Mouse (Mus musculus) hindbrain, embryonic 10.5 days (tissue): ENCODE data around the gene Slc2a13. TPM values are rescaled to one million over a fixed set of nuclear protein-coding genes. Genes with fewer than 3 reads are reported as not detected.

Experiments used
- DNase-seq: peaks from one replicate; pipeline ENCODE4 v3.0.0-alpha.2; 2017; ENCODE audit warnings: low spot score
- H3K27ac ChIP-seq: fragments of 300-500 bp; sonication (generic); 2 replicates; pipeline ENCODE4 v1.5.1; 2016; ENCODE audit warnings: mild to moderate bottlenecking, moderate library complexity
- H3K27me3 ChIP-seq: fragments of 300-500 bp; sonication (generic); 2 replicates; pipeline ENCODE4 v1.6.1; 2016; ENCODE audit warnings: mild to moderate bottlenecking; ENCODE audit not compliant: poor library complexity, insufficient read depth, severe bottlenecking
- H3K36me3 ChIP-seq: fragments of 300-500 bp; sonication (generic); 2 replicates; pipeline ENCODE4 v1.6.1; 2016; ENCODE audit warnings: mild to moderate bottlenecking, moderate library complexity
- H3K4me1 ChIP-seq: fragments of 300-500 bp; sonication (generic); replicated peaks from 2 replicates; pipeline ENCODE4 v1.6.1; 2016; ENCODE audit warnings: mild to moderate bottlenecking
- H3K4me3 ChIP-seq: fragments of 300-500 bp; sonication (generic); 2 replicates; pipeline ENCODE4 v1.5.1; 2016; ENCODE audit warnings: mild to moderate bottlenecking, moderate library complexity
- H3K9me3 ChIP-seq: fragments of 300-500 bp; sonication (generic); 2 replicates; pipeline ENCODE4 v1.6.1; 2016; ENCODE audit warnings: mild to moderate bottlenecking, moderate library complexity
- WGBS: fragments of 180-500 bp; shearing (Covaris S2); methylation state at CpG from one replicate; pipeline ENCODE4 v1.1.7; 2016; 5-methylcytosine and 5-hydroxymethylcytosine counted together
- polyA plus RNA-seq: library from polyadenylated mRNA; unstranded; fragments of >200 nt; fragmentation: Nextera tagmentation; extraction: Ambion mirVana; gene quantifications from 2 replicates; pipeline ENCODE4 v1.2.1, GENCODE M21; 2016

Gene Slc2a13
- polyA plus RNA-seq, 1 experiment from 2014 or later = 0.97 TPM

DNA sequence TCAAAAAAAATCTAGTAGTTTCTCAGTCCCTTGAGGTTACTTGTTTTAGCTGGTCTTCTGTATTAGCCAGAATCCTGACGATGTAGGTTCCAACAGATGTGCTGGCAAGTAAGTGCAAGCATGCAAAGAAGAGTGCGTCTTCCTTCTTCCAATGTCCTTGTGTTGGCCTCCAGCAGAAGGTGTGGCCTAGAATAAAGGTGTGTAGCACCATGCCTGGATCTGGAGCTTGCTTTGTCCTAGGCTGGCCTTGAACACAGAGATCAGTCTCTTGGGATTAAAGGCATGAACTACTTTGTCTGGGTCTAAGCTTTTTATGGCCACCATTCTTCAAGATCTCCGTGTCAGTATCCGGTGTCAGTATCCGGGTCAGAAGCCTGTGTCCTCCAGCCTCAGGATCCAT lies 293.5 kb downstream of the Slc2a13 start:
- H3K9me3 ChIP-seq = no peaks in the 10 kb centered on the region
- no peaks in the 10 kb centered on the region for H3K36me3 ChIP-seq
- H3K4me3 ChIP-seq = no peak overlapping the region
- WGBS = 95% methylated on average over 5 of the region's 5 CpGs
- DNase-seq = no peak
- H3K27ac ChIP-seq = no peak overlapping the region
- H3K4me1 ChIP-seq = no peaks in the 10 kb centered on the region
- H3K27me3 ChIP-seq = no peaks in the 10 kb centered on the region

DNA sequence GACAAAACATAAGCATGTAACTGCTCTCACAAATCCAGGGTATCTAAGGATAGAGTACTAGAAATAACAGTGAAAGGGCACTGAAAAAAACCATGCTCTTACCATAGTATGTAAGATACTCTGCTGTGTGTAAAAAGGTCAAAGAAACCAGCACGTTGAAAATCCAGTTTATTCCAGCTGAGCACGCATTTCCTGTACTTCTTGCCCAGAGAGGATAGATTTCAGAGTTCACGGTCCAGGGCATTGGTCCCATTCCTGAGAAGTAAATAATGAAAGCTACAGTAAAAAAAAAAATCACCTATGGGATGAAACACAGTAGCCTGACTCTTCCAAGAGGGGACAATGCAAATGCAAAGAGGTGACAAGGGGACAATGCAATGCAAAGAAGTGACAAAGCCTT lies 297.1 kb downstream of the Slc2a13 start:
- Histone ChIP-seq H3K4me1 (no peaks in the 10 kb centered on the region), H3K27ac (no peak overlapping the region), H3K27me3 (no peaks in the 10 kb centered on the region), H3K9me3 (no peaks in the 10 kb centered on the region), H3K36me3 (no peaks in the 10 kb centered on the region), H3K4me3 (no peak overlapping the region)
- no peak for DNase-seq
- 75% methylated on average over 3 of the region's 3 CpGs for whole genome bisulfite sequencing

DNA sequence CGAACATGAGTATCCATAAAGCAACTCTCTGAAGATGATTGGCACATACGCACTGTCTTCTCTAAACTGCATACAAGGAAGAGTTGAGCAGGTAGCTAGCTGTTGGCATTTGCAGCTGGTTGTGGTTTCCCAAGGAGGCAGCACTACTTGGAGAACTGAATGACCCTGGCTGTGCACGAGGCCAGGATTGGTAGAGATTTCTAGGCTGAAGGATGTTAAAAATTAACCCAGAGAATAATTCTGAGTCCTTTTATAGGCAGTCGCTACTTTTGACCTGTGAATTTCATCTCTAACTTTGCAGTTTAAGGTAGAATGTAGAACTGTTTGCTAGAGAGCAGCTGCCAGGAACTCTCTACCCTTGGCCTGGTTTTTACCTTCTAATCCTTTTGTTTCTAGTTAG lies 304.5 kb downstream of the Slc2a13 start:
- Histone ChIP-seq H3K27ac (no peak overlapping the region), H3K9me3 (no peaks in the 10 kb centered on the region), H3K36me3 (no peaks in the 10 kb centered on the region), H3K4me3 (no peak overlapping the region), H3K27me3 (no peaks in the 10 kb centered on the region), H3K4me1 (no peaks in the 10 kb centered on the region)
- no peak for DNase-seq
- 89% methylated on average over 4 of the region's 4 CpGs for WGBS

DNA sequence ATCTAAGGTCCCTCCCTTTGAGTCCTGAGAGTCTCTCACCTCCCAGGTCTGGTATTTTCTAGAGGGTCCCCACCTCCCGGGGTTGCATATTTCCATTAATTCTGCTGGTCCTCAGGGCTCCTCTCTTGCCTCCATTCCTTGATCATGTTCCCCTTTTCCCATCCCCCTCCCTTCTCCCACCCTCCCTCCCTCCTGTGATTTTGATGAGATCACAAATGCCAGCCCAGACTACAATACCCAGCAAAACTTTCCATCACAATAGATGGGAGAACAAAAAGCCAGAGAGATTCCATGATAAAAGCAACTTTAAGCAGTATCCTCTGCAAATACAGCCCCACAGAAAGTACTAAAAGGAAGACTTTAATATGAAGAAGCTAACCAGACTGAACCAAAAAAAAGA lies 309.1 kb downstream of the Slc2a13 start:
- H3K27ac ChIP-seq = no peak overlapping the region
- no peaks in the 10 kb centered on the region for H3K36me3 ChIP-seq
- no peak for DNase-seq
- H3K4me3 ChIP-seq = no peak overlapping the region
- WGBS = 93% methylated on average over 1 of the region's 1 CpGs
- no peaks in the 10 kb centered on the region for H3K9me3 ChIP-seq
- H3K27me3 ChIP-seq = no peaks in the 10 kb centered on the region
- no peaks in the 10 kb centered on the region for H3K4me1 ChIP-seq

DNA sequence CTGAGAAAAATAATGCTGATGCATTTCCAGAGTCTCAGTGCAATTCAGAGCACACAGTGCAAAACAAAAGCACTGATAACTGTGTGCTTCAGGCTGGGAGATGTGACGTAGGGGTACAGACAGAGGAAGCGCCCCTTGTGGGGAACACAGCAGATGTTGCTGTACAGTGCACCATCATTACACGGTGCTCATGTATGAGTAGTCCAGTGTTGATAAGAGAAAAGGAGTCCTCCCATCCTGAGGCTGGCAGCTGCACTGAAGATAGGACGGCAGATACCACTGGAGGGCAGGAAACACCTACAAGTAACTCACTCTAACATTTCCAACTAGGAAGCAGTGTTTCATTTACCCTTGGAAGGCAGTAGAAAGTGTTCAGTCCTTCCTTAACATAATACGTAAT lies 312.5 kb downstream of the Slc2a13 start:
- no peak for DNase-seq
- Histone ChIP-seq H3K27ac (no peak overlapping the region), H3K4me3 (no peak overlapping the region), H3K36me3 (no peaks in the 10 kb centered on the region), H3K27me3 (no peaks in the 10 kb centered on the region), H3K9me3 (no peaks in the 10 kb centered on the region), H3K4me1 (no peaks in the 10 kb centered on the region)
- 80% methylated on average over 5 of the region's 5 CpGs for WGBS

DNA sequence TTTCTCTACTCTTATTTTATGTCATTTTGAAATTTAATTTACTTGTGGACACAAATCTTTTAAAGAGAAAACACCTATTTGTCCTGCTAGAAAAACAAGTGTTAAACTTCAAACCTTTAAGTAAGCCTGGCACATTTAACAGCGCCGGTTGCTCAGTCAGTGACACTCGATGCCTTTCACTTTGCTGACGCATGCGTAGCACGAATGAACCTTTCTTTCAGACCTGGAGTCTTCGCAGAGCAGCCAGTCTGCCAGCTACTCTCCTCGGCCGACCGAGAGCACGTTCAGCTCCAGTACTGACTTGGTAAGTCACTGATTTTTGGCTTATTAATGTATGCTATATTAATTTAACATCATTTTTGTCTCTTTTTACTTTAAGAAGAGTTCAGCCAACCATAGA lies 315.9 kb downstream of the Slc2a13 start:
- no peaks in the 10 kb centered on the region for H3K9me3 ChIP-seq
- no peaks in the 10 kb centered on the region for H3K27me3 ChIP-seq
- H3K27ac ChIP-seq = no peak overlapping the region
- 63% methylated on average over 11 of the region's 11 CpGs for WGBS
- peak; percentile 7 for DNase-seq
- H3K36me3 ChIP-seq = no peaks in the 10 kb centered on the region
- H3K4me1 ChIP-seq = no peaks in the 10 kb centered on the region
- H3K4me3 ChIP-seq = no peak overlapping the region

DNA sequence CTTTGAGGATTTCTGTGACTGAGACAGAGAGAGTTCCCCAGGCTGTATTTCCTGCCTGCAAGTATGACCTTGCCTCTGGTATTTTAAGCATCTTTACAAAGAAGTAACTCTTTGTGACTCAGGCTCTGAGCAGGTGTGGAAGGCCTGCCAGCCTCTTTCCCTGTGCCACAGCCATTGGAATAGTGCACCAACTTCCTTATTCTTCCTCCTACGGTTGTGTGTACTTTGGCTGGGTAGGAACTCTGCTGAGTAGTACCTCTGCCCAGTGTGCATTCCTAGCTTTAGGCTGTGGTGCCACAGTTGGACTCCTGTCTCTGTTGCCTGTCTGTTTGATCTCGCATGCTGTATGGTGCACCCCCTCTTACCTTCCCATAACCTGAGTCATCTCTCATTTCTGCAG lies 317.8 kb downstream of the Slc2a13 start:
- no peak for DNase-seq
- no peak overlapping the region for H3K4me3 ChIP-seq
- WGBS = 89% methylated on average over 2 of the region's 2 CpGs

DNA sequence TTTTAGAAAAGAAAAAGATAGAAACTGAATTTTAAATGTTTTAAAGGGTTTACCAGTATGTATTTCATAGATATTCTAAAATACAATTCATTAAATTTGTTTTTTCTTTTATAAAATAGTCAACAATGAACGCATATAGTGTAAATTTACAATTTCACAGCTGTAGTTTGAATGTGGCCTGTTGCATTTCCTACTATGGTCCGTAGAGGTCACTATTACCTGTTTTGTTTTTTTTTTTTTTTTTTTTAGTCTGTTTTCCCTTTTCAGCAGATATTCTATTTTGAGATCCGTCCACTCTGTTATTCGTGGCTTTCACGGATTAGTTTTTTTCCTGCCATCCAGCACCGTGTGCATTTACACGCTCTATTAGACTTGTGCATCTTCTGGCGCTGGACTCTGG lies 320.1 kb downstream of the Slc2a13 start:
- no peak for DNase-seq
- 62% methylated on average over 8 of the region's 8 CpGs for WGBS
- H3K9me3 ChIP-seq = no peaks in the 10 kb centered on the region
- no peak overlapping the region for H3K4me3 ChIP-seq
- no peaks in the 10 kb centered on the region for H3K27me3 ChIP-seq
- H3K27ac ChIP-seq = no peak overlapping the region
- H3K4me1 ChIP-seq = no peaks in the 10 kb centered on the region
- H3K36me3 ChIP-seq = no peaks in the 10 kb centered on the region

More for the DNA sequence above, 317.8 kb downstream of the Slc2a13 start:
- Histone ChIP-seq H3K4me1 (no peaks in the 10 kb centered on the region), H3K27me3 (no peaks in the 10 kb centered on the region), H3K36me3 (no peaks in the 10 kb centered on the region), H3K27ac (no peak overlapping the region), H3K9me3 (no peaks in the 10 kb centered on the region)

DNA sequence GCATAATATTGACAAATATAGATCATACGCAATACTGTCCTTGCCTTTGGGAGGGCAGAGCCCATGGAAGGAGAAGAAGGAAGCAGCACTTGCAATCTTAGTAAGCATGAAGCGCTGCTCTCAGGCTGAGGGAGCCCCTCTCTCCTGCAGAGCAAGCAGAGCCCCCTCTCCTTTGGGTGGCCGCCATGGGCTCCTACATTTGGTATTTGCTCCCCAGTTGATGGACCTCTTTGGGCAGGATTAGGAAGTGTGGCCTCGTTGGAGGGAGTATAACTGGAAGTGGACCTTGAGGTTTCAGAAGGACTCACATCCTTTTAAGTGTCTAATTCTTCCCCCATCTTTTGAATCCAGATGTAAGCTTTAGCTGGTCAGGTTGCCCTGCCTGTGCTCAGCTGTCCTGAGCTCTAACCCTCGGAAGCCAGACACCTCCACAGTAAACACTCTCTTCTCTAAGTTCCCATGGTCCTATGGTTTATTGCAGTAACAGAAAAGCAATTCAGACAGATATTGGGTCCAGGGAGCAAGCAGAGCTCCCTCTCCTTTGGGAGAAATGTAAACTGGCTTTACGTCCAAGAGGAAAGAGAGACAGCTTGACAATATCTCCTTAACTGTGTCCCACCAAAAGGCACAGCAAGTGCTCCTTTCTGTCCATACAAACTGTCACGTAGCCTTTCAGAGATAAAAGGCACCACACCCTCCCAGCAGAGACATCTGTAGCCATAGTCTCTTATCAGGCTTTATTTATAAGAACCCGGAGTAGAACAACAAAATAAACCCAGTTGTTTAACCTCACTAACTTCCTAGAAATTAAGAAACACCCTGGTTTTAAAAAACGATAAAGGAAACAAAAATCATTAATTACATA lies 321.3 kb downstream of the Slc2a13 start:
- Histone ChIP-seq H3K4me1 (no peaks in the 10 kb centered on the region), H3K27ac (no peak overlapping the region)

DNA sequence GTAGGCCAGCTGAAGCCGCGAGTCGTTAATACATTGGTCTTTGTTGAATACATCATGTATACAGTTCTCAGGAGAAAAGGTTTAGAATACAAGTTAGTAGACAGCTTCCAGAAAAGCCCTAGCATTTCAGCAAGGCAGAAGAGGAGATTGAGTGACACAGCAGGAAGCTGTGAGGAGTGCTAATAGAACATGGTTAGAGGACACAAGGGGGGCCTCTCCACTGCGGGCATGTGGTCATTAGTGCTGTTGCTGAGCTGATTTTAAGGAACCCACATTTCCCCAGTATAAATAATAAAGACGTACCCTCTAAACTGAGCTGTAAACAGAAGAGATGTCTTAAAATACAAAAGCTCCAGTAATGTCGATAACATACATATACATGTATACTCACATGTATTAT lies 322.2 kb downstream of the Slc2a13 start:
- Histone ChIP-seq H3K27ac (no peak overlapping the region), H3K27me3 (no peaks in the 10 kb centered on the region), H3K36me3 (no peaks in the 10 kb centered on the region), H3K4me3 (no peak overlapping the region), H3K9me3 (no peaks in the 10 kb centered on the region), H3K4me1 (no peaks in the 10 kb centered on the region)
- WGBS = 87% methylated on average over 6 of the region's 6 CpGs
- DNase-seq = no peak

More for the DNA sequence above, 321.3 kb downstream of the Slc2a13 start:
- Histone ChIP-seq H3K27me3 (no peaks in the 10 kb centered on the region), H3K36me3 (no peaks in the 10 kb centered on the region), H3K9me3 (no peaks in the 10 kb centered on the region), H3K4me3 (no peak overlapping the region)
- DNase-seq = no peak
- 70% methylated on average over 9 of the region's 9 CpGs for WGBS

DNA sequence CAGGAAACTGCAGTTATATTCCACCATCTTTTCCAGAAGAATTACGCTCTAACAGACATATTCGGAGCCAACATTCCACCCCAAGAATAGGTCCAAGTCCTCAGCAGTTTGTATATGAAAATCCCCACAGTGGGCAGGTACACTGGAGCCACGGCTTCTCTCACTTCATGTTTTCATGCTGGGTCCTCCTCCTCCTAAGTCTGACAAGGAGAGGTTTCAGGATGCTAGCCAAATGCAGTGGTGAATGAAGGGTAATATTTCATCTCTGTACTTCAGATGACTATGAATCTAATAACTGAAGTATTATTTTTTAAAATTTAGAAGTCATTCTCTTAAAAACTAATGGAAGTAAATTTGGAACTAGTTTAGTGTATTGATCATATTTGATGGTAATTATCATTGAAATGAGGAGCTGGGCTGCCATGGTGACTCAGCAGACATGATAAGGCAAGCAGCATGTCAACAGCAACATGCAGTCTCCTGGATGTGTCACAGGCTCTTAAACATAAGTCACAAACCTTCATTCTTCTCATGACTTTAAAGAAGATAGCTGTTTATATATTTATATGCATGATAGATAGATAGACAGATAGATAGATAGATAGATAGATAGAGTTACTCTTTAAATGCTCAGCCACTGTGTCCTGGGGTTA lies 332.3 kb downstream of the Slc2a13 start:
- 92% methylated on average over 3 of the region's 3 CpGs for WGBS
- Histone ChIP-seq H3K27me3 (no peaks in the 10 kb centered on the region), H3K36me3 (no peaks in the 10 kb centered on the region), H3K9me3 (no peaks in the 10 kb centered on the region), H3K27ac (no peak overlapping the region), H3K4me1 (no peaks in the 10 kb centered on the region), H3K4me3 (no peak overlapping the region)
- DNase-seq = no peak

DNA sequence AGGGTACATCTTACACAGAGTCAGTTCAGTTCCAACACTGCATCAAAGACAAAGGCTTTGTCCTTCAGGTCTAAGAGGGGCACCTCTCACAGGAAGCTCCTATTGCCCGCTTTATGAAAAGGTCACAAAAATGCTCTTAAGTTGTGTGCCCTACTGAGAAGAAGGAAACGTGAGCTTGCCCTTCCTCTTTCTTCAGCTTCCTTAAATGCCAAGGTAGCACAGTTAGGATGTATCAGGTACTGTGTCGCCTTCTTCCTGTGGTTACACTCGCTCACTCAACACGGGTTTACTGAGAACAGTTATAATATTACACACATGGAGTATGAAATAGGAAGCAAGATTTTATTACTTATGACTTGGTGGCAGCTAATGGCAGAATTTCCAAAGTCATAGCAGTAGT lies 335.8 kb downstream of the Slc2a13 start:
- 84% methylated on average over 5 of the region's 5 CpGs for WGBS
- no peaks in the 10 kb centered on the region for H3K4me1 ChIP-seq
- H3K9me3 ChIP-seq = no peaks in the 10 kb centered on the region
- H3K27ac ChIP-seq = no peak overlapping the region
- no peak for DNase-seq
- no peak overlapping the region for H3K4me3 ChIP-seq
- H3K27me3 ChIP-seq = no peaks in the 10 kb centered on the region
- H3K36me3 ChIP-seq = no peaks in the 10 kb centered on the region
